Mouse (Mus musculus): Measurements from ENCODE around the gene Mycbpap.
A peak's percentile ranks its signal among the peaks of the same experiment; 100 is the strongest.

Mycbpap gene

GRCm38 (mm10) chr11:94513452-94513851 lies 8.1 kb downstream of the Mycbpap start:
- Histone ChIP-seq H3K27me3 (ENCODE audit: insufficient read depth, low read length) (peaks cover 12% of the 10 kb centered on the region), H3K36me3 (ENCODE audit: insufficient read depth, low read length) (no peaks in the 10 kb centered on the region), H3K4me1 (replicated peaks; ENCODE audit: low read depth, low read length) (no peaks in the 10 kb centered on the region), H3K9me3 (ENCODE audit: low read length) (no peaks in the 10 kb centered on the region), H3K4me3 (replicated peaks; ENCODE audit: low read length) (no peak overlapping the region)
- no peak for TF ChIP-seq CTCF (conservative IDR thresholded peaks at IDR 0.05; ENCODE audit: low read length)
- TF ChIP-seq NANOG (IDR thresholded peaks at IDR 0.05; ENCODE audit: borderline replicate concordance, low read length), result no peak
- TF ChIP-seq POU5F1 (IDR thresholded peaks at IDR 0.05; ENCODE audit: borderline replicate concordance, low read length), result no peak

GRCm38 (mm10) chr11:94508976-94509375 lies 12.6 kb downstream of the Mycbpap start:
- Histone ChIP-seq H3K27me3 (ENCODE audit: insufficient read depth, low read length) (peaks cover 43% of the 10 kb centered on the region), H3K4me1 (replicated peaks; ENCODE audit: low read depth, low read length) (no peaks in the 10 kb centered on the region), H3K9me3 (ENCODE audit: low read length) (no peaks in the 10 kb centered on the region), H3K36me3 (ENCODE audit: insufficient read depth, low read length) (no peaks in the 10 kb centered on the region), H3K4me3 (replicated peaks; ENCODE audit: low read length) (no peak overlapping the region)
- no peak for TF ChIP-seq NANOG (IDR thresholded peaks at IDR 0.05; ENCODE audit: borderline replicate concordance, low read length)
- no peak for TF ChIP-seq POU5F1 (IDR thresholded peaks at IDR 0.05; ENCODE audit: borderline replicate concordance, low read length)
- TF ChIP-seq CTCF (conservative IDR thresholded peaks at IDR 0.05; ENCODE audit: low read length), result no peak

- no peaks in the 10 kb centered on the region for H3K9me3 ChIP-seq (ENCODE audit: low read length)
- H3K27me3 ChIP-seq (ENCODE audit: insufficient read depth, low read length), result peaks cover 90% of the 10 kb centered on the region
- peaks cover 31% of the 10 kb centered on the region for H3K4me1 ChIP-seq (replicated peaks; ENCODE audit: low read depth, low read length)
- no peaks in the 10 kb centered on the region for H3K36me3 ChIP-seq (ENCODE audit: insufficient read depth, low read length)
- H3K4me3 ChIP-seq (replicated peaks; ENCODE audit: low read length), result no peak overlapping the region
- TF ChIP-seq CTCF (conservative IDR thresholded peaks at IDR 0.05; ENCODE audit: low read length), result no peak
- TF ChIP-seq NANOG (IDR thresholded peaks at IDR 0.05; ENCODE audit: borderline replicate concordance, low read length), result no peak
- no peak for TF ChIP-seq POU5F1 (IDR thresholded peaks at IDR 0.05; ENCODE audit: borderline replicate concordance, low read length)
Measured at GRCm38 (mm10) chr11:94501482-94501881, 20.1 kb downstream of the Mycbpap start.

DNA sequence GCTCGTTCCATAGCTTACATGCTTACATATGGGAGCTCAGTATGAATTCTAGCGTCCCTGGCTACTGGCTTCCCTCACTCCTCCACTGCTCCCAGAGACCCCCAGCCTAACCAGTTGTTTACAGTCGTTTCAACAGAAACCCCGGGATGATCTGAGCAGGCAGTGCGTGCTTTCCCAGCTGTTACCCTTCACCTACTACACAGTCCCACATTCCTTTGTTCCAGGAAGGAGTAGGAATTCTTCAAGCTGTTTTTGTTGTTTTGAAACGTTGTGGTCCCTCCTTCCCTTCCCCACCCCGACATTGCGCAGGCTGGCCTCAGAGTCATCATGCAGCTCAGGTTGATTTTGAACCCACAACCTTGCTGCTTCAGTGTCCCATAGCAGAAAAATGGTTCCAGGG lies 21.2 kb downstream of the Mycbpap start:
- TF ChIP-seq NANOG (IDR thresholded peaks at IDR 0.05; ENCODE audit: borderline replicate concordance, low read length), result no peak
- Histone ChIP-seq H3K4me1 (replicated peaks; ENCODE audit: low read depth, low read length) (peaks cover 40% of the 10 kb centered on the region), H3K9me3 (ENCODE audit: low read length) (no peaks in the 10 kb centered on the region), H3K4me3 (replicated peaks; ENCODE audit: low read length) (no peak overlapping the region; the same call in 1 of the 2 replicates), H3K36me3 (ENCODE audit: insufficient read depth, low read length) (no peaks in the 10 kb centered on the region), H3K27me3 (ENCODE audit: insufficient read depth, low read length) (peaks cover 90% of the 10 kb centered on the region)

GRCm38 (mm10) chr11:94499661-94500152 lies 21.8 kb downstream of the Mycbpap start, which contains the start of gene Epn3:
Epn3 (minus strand) TSS chr11:94499974.
- H3K4me1 ChIP-seq (replicated peaks; ENCODE audit: low read depth, low read length), result peaks cover 46% of the 10 kb centered on the region
- H3K4me3 ChIP-seq (replicated peaks; ENCODE audit: low read length), result peak within 1 kb of the TSS; percentile 50; the same call in 1 of the 2 replicates
- no peaks in the 10 kb centered on the region for H3K36me3 ChIP-seq (ENCODE audit: insufficient read depth, low read length)
- no peak for TF ChIP-seq CTCF (conservative IDR thresholded peaks at IDR 0.05; ENCODE audit: low read length)
- no peak for TF ChIP-seq NANOG (IDR thresholded peaks at IDR 0.05; ENCODE audit: borderline replicate concordance, low read length)
- TF ChIP-seq POU5F1 (IDR thresholded peaks at IDR 0.05; ENCODE audit: borderline replicate concordance, low read length), result no peak
- no peaks in the 10 kb centered on the region for H3K9me3 ChIP-seq (ENCODE audit: low read length)
- peaks cover 91% of the 10 kb centered on the region for H3K27me3 ChIP-seq (ENCODE audit: insufficient read depth, low read length)

DNA sequence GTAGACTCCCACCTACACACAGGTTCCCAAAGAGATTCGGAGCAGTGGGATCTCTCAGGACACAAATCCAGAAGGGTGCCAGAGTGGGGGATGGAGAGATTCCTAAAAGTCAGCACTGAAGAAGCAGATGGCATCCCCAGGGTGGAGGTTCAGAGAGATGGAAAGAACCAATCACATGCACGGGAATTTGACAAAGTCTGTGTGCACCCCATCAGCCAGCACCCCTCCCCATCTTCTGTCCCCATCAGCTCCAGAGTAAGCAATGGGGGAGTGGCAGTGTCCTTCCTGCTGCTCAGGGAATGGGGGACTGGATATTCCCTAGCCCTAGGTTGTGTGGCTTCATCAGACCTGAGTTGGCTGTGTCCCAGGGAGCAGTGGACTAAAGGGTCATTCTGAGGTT lies 22.5 kb downstream of the Mycbpap start:
- no peaks in the 10 kb centered on the region for H3K9me3 ChIP-seq (ENCODE audit: low read length)
- no peaks in the 10 kb centered on the region for H3K36me3 ChIP-seq (ENCODE audit: insufficient read depth, low read length)
- H3K4me1 ChIP-seq (replicated peaks; ENCODE audit: low read depth, low read length), result peaks cover 46% of the 10 kb centered on the region
- H3K27me3 ChIP-seq (ENCODE audit: insufficient read depth, low read length), result peaks cover 92% of the 10 kb centered on the region
- TF ChIP-seq NANOG (IDR thresholded peaks at IDR 0.05; ENCODE audit: borderline replicate concordance, low read length) (no peak), CTCF (conservative IDR thresholded peaks at IDR 0.05; ENCODE audit: low read length) (no peak), POU5F1 (IDR thresholded peaks at IDR 0.05; ENCODE audit: borderline replicate concordance, low read length) (no peak)
- no peak overlapping the region for H3K4me3 ChIP-seq (replicated peaks; ENCODE audit: low read length)

- no peaks in the 10 kb centered on the region for H3K36me3 ChIP-seq (ENCODE audit: insufficient read depth, low read length)
- H3K4me3 ChIP-seq (replicated peaks; ENCODE audit: low read length), result peak overlapping the region; percentile 41; the same call in 1 of the 2 replicates
- no peak for TF ChIP-seq NANOG (IDR thresholded peaks at IDR 0.05; ENCODE audit: borderline replicate concordance, low read length)
- TF ChIP-seq POU5F1 (IDR thresholded peaks at IDR 0.05; ENCODE audit: borderline replicate concordance, low read length), result no peak
- TF ChIP-seq CTCF (conservative IDR thresholded peaks at IDR 0.05; ENCODE audit: low read length), result no peak
- H3K9me3 ChIP-seq (ENCODE audit: low read length), result no peaks in the 10 kb centered on the region
- peaks cover 93% of the 10 kb centered on the region for H3K27me3 ChIP-seq (ENCODE audit: insufficient read depth, low read length)
- H3K4me1 ChIP-seq (replicated peaks; ENCODE audit: low read depth, low read length), result peaks cover 46% of the 10 kb centered on the region
Measured at GRCm38 (mm10) chr11:94498093-94498996, 23.2 kb downstream of the Mycbpap start.

- Histone ChIP-seq H3K36me3 (ENCODE audit: insufficient read depth, low read length) (no peaks in the 10 kb centered on the region), H3K4me3 (replicated peaks; ENCODE audit: low read length) (no peak overlapping the region), H3K9me3 (ENCODE audit: low read length) (no peaks in the 10 kb centered on the region), H3K4me1 (replicated peaks; ENCODE audit: low read depth, low read length) (peaks cover 54% of the 10 kb centered on the region), H3K27me3 (ENCODE audit: insufficient read depth, low read length) (peaks cover 94% of the 10 kb centered on the region)
- TF ChIP-seq POU5F1 (IDR thresholded peaks at IDR 0.05; ENCODE audit: borderline replicate concordance, low read length), result no peak
- TF ChIP-seq NANOG (IDR thresholded peaks at IDR 0.05; ENCODE audit: borderline replicate concordance, low read length), result no peak
- TF ChIP-seq CTCF (conservative IDR thresholded peaks at IDR 0.05; ENCODE audit: low read length), result no peak
Measured at GRCm38 (mm10) chr11:94495415-94495814, 26.1 kb downstream of the Mycbpap start.

All from E14TG2a.4 (cell line).